Mouse (Mus musculus) limb, embryonic 15.5 days (tissue): ENCODE data around the gene Mageb3. TPM values are rescaled to one million over a fixed set of nuclear protein-coding genes. Genes with fewer than 3 reads are reported as not detected.

Source experiments
- polyA plus RNA-seq: library from polyadenylated mRNA; unstranded; fragments of >200 nt; fragmentation: Nextera tagmentation; extraction: Ambion mirVana; gene quantifications from 2 replicates; pipeline ENCODE4 v1.2.1, GENCODE M21; 2015

Mageb3 gene
- polyA plus RNA-seq, 1 experiment from 2014 or later = 0.22 TPM

Other genes with a start within 250 kb of the Mageb3 start
- gene Frmd5, start 149.0 kb downstream of the Mageb3 start, polyA plus RNA-seq = 0.78 and 0.81 TPM in 2 replicates
- gene Casc4, start 89.1 kb downstream of the Mageb3 start, polyA plus RNA-seq = 21.9 and 23.4 TPM in 2 replicates
- 49.3 and 53.3 TPM in 2 replicates for gene Ctdspl2, start 91 bp downstream of the Mageb3 start, polyA plus RNA-seq
- 11.1 and 11.5 TPM in 2 replicates for gene Eif3j1, start 72.5 kb upstream of the Mageb3 start, polyA plus RNA-seq
- 7.3 and 7.5 TPM in 2 replicates for gene Spg11, start 162.3 kb upstream of the Mageb3 start, polyA plus RNA-seq
- 344 and 349 TPM in 2 replicates for gene B2m, start 191.6 kb upstream of the Mageb3 start, polyA plus RNA-seq
- gene Trim69, start 204.6 kb upstream of the Mageb3 start, polyA plus RNA-seq = 0.10 TPM in 1 of 2 replicates, not detected in the other
- not detected in 2 replicates for gene Patl2, start 230.1 kb upstream of the Mageb3 start, polyA plus RNA-seq
- not detected in 2 replicates for gene Terb2, start 230.2 kb upstream of the Mageb3 start, polyA plus RNA-seq